Mouse (Mus musculus): ENCODE results near the gene Rabggtb. TPM values are rescaled to one million over a fixed set of nuclear protein-coding genes. Genes with fewer than 3 reads are reported as not detected.
"Not testable (repeated sequence)": the region's sequence is repeated elsewhere in the genome, so short reads cannot be mapped to it uniquely, and the experiment has no call there.

Rabggtb gene
- polyA plus RNA-seq, 1 experiment from 2014 or later, result 47.0 TPM

DNA sequence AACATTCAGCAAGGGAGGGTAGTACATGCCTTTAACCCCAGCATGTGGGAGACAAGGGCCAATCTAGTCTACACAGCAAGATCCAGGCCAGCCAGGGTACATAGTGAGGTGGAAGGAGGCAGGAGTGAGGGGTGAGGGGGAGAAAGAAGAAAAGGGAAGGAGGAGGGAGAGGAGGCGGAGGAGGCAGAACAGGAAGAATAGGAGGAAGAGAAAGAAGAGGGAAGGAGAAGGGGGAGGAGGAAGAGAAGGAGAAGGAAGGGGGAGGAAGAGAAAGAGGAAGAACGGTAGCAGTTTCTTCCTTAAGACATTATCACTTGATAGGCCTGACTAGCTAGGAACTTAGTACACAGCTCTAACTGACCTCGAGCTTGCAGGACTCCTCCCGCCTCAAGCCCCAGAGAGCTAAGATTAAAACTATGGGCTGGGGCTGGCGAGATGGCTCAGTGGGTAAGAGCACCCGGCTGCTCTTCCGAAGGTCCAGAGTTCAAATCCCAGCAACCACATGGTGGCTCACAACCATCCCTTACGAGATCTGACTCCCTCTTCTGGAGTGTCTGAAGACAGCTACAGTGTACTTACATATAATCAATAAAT is 23.5 kb downstream of the Rabggtb start:
- H3K27ac ChIP-seq, result no peak overlapping the region
- 77% methylated on average over 8 of the region's 8 CpGs for WGBS
- H3K4me1 ChIP-seq, result no peaks in the 10 kb centered on the region
- no peak overlapping the region for H3K4me2 ChIP-seq
- H3K9ac ChIP-seq, result no peak overlapping the region
- H3K36me3 ChIP-seq (ENCODE audit: poor library complexity, severe bottlenecking), result no peaks in the 10 kb centered on the region
- no peak for ATAC-seq
- no peak overlapping the region for H3K4me3 ChIP-seq
- no peaks in the 10 kb centered on the region for H3K9me3 ChIP-seq (replicated peaks)
- H3K27me3 ChIP-seq, result no peaks in the 10 kb centered on the region

DNA sequence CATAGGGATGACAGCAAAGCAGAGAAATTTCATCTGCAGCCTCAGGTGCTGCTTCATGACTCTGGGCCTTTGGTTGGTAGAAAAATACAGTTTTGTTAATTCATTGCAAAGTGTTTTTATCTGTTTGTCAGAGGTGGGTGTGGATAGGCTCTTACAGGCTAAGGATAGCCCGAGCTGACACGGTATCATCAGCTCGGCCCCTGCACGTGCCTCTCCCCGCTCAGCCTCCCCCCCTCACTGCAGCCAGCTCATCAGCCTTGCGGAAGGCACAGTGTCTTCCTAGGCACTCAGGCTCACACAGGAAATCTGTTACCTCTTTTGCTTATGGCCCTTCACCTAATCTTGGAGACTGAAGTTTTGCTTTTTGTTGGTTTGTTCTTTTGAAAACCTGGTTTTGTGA is 24.7 kb downstream of the Rabggtb start:
- WGBS, result 83% methylated on average over 6 of the region's 6 CpGs
- Histone ChIP-seq H3K9ac (no peak overlapping the region), H3K36me3 (ENCODE audit: poor library complexity, severe bottlenecking) (no peaks in the 10 kb centered on the region), H3K4me1 (no peaks in the 10 kb centered on the region), H3K9me3 (replicated peaks) (no peaks in the 10 kb centered on the region), H3K27ac (no peak overlapping the region), H3K4me2 (no peak overlapping the region), H3K27me3 (no peaks in the 10 kb centered on the region), H3K4me3 (no peak overlapping the region)
- ATAC-seq, result no peak

DNA sequence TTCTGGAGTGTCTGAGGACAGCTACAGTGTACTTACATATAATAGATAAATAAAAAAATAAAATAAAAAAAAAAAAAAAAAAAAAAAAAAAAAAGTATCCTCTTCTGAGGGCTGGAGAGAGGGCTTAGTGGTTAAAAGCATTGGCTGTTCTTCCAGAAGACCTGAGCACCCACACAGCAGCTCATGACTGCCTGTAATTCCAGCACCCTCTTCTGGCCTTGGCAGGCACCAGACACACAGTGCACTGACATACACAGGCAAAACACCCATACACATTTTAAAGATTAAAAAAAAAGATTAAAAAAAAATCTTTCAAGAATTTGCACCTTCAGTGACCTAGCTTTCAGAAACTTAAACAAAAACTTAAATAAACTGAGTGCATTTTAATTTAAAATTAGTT is 26.5 kb downstream of the Rabggtb start:
- H3K9me3 ChIP-seq (replicated peaks), result no peaks in the 10 kb centered on the region
- H3K4me3 ChIP-seq, result no peak overlapping the region
- H3K27me3 ChIP-seq, result no peaks in the 10 kb centered on the region

DNA sequence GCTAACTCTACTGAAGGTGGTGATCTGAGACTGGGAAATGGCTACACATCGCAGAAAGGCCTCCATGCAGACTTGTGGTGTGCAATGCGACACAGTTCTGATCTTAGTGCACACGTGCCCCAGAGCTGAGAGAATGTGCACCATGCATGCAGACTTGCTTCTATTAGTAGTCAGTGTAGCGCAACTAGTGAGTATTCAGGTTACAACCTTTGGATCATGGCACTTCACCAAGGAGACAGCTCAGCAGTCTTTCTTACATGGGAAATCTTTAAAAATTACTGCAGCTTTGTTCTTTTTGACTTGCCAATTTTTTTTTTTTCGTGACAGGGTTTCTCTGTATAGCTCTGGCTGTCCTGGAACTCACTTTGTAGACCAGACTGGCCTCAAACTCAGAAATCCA is 41.4 kb downstream of the Rabggtb start:
- no peaks in the 10 kb centered on the region for H3K27me3 ChIP-seq
- no peak for ATAC-seq
- no peak overlapping the region for H3K4me3 ChIP-seq
- 89% methylated on average over 5 of the region's 5 CpGs for WGBS
- no peak overlapping the region for H3K27ac ChIP-seq
- no peak overlapping the region for H3K9ac ChIP-seq
- H3K9me3 ChIP-seq (replicated peaks), result no peaks in the 10 kb centered on the region
- H3K36me3 ChIP-seq (ENCODE audit: poor library complexity, severe bottlenecking), result no peaks in the 10 kb centered on the region
- no peak overlapping the region for H3K4me2 ChIP-seq
- no peaks in the 10 kb centered on the region for H3K4me1 ChIP-seq

More for the DNA sequence above, 26.5 kb downstream of the Rabggtb start:
- Histone ChIP-seq H3K36me3 (ENCODE audit: poor library complexity, severe bottlenecking) (no peaks in the 10 kb centered on the region), H3K4me1 (no peaks in the 10 kb centered on the region), H3K27ac (no peak overlapping the region), H3K4me2 (no peak overlapping the region), H3K9ac (no peak overlapping the region)
- ATAC-seq, result no peak

DNA sequence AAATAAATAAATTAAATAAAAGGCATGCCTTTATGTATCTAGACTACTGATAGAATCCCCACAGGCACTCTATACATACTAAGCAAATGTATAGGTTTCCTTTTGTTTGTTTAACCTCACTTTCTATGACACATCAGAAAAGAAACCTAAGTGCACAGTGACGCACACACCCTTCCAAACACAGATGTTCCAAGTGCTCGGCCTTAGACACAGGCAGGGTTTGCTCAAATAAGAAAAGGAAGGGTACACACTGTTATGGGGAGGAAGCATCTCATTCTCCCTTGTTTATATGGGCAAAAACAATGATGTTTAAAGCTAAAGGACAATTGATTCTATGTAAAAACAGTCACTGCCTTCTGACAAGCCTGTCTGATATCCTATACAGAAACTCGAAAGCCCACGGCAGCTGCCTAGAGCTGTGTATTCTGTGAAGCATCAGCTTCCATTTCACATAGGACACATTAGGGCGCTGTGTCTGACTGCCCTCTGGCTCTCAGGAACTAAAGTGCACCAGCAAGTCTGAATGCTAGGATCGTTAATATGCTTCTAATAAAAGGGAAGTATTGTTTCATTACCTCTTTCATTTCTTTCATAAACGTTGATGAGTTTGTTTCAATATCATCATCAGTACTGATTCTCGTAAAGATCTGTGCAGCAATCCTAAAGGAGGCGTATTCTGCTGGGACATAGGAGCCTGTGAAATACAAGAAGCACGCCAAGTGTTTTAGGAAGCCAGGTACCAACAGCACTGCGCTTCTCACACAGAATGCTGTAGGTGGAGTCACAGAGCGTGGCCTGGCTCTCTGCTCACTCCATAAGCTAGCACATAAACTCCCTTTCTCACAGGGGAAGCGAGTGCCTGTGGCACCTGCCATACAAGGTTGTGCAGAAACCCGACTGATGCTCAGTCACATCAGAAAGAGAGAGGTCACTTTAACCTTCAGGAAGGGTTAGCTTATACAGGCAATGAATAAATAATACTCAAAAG is 45.4 kb downstream of the Rabggtb start:
- H3K27ac ChIP-seq, result no peak overlapping the region

DNA sequence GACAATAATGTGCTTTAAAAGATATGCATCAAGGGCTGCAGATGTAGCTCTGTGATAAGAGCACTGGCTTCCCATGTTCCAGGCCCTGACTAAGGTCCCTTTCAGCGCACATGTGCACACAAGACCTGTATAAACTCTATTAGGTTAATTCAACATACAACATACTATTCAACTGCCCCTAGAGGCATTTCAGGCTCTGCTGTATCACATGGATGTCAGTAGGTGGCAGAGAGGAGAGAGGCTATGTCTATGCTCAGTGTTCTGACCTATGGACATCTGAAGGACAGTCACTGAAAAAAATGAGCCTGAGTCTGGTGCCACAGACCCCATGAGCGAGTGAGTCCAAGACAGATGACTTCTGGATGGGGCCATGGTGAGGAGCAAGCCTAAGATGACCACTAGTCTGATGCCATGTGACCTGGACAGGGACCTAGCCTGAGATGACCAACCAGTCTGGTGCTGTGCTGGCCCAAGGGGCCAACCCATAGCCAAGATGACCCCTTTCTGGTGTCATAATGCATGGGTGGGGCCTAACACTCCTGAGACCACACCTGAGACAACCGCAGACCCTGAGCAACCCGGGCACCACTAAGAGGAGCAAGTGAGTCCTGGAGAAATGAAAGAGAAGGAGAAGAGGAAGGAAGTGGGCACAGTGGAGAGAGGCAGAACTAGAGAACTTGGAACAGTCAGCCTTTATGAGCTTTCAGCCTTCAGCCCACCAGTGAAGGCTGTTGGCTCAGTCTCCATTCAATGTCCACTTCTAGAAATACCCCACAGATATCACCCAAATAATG is 48.0 kb downstream of the Rabggtb start:
- no peak overlapping the region for H3K27ac ChIP-seq
- H3K27me3 ChIP-seq, result no peaks in the 10 kb centered on the region
- no peaks in the 10 kb centered on the region for H3K36me3 ChIP-seq (ENCODE audit: poor library complexity, severe bottlenecking)
- H3K4me1 ChIP-seq, result no peaks in the 10 kb centered on the region
- no peak overlapping the region for H3K9ac ChIP-seq
- ATAC-seq, result no peak
- H3K9me3 ChIP-seq (replicated peaks), result no peaks in the 10 kb centered on the region
- no peak overlapping the region for H3K4me3 ChIP-seq
- 91% methylated on average over 4 of the region's 4 CpGs for WGBS
- no peak overlapping the region for H3K4me2 ChIP-seq

More for the DNA sequence above, 45.4 kb downstream of the Rabggtb start:
- Histone ChIP-seq H3K27me3 (no peaks in the 10 kb centered on the region), H3K36me3 (ENCODE audit: poor library complexity, severe bottlenecking) (no peaks in the 10 kb centered on the region), H3K9me3 (replicated peaks) (no peaks in the 10 kb centered on the region), H3K4me1 (no peaks in the 10 kb centered on the region), H3K9ac (no peak overlapping the region), H3K4me3 (no peak overlapping the region), H3K4me2 (no peak overlapping the region)
- 62% methylated on average over 14 of the region's 14 CpGs for WGBS
- ATAC-seq, result no peak

DNA sequence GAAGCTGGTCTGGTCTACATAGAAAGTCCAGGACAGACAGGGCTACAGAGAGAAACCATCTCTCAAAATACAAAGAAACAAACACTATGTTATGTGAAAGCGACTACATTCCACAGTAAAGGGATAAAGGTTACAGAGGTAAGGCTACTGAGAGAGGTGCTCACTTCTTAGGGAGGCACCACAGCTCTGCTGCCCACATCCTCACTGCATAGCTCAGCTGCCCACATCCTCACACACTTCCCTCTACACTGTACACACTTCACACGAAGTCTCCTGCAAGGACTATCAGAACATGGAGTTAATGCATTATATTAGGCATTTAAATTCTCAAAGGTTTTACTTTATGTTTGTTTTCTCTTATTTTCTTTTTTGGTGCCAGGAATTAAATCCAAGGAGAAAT is 49.0 kb downstream of the Rabggtb start:
- H3K27me3 ChIP-seq, result no peaks in the 10 kb centered on the region
- 78% methylated on average over 2 of the region's 2 CpGs for WGBS

DNA sequence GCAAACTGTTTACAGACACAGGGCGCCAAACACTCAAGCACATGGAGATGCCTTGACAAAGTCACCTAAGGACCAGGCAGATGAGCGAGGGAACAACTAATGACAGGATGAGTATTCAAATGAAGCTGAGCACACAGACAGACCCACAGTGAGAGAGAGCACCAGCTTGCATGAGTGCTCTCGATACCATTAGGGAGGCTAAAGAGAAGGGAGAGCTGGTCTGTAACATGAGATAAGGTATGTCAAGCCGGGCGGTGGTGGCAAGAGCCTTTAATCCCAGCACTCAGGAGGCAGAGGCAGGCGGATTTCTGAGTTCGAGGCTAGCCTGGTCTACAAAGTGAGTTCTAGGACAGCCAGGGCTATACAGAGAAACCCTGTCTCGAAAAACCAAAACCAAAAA is 52.4 kb downstream of the Rabggtb start:
- not testable (repeated sequence) for H3K4me2 ChIP-seq; ATAC-seq; H3K9ac ChIP-seq; H3K4me3 ChIP-seq; H3K27ac ChIP-seq; H3K36me3 ChIP-seq (ENCODE audit: poor library complexity, severe bottlenecking); H3K9me3 ChIP-seq (replicated peaks); H3K4me1 ChIP-seq; H3K27me3 ChIP-seq
- 89% methylated on average over 8 of the region's 8 CpGs for WGBS

More for the DNA sequence above, 49.0 kb downstream of the Rabggtb start:
- Histone ChIP-seq H3K27ac (no peak overlapping the region), H3K9ac (no peak overlapping the region), H3K4me1 (no peaks in the 10 kb centered on the region), H3K9me3 (replicated peaks) (no peaks in the 10 kb centered on the region), H3K36me3 (ENCODE audit: poor library complexity, severe bottlenecking) (no peaks in the 10 kb centered on the region), H3K4me2 (no peak overlapping the region), H3K4me3 (no peak overlapping the region)
- ATAC-seq, result no peak

DNA sequence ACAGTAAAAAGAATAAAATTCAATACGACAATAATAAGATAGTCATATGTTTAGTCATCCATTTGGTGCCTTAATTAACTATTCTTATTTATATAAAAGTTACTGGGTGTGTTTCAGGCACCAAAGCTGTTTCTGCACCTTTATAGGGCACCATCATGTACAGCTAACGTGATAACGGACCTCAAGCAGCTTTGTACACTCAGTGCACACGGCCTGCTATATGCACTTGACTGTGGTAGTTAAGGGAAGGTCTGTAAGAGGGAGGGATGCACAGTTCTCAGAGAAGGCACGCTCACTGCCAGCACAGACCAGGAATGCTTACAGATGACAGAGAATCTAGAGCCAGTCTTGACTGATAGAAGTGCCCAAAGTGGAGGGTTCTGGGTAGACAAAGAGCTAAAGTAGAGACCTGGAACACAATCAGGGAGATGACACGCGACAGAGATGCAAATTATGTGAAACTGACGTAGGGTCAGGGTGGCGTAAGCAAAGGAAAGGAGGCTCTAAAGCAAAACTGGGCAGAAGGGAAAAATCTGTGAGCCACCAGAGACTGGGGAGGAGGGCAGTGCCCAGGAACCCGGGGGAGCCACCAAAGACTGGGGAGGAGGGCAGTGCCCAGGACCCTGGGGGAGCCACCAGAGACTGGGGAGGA is 54.3 kb downstream of the Rabggtb start:
- ATAC-seq, result no peak
- H3K9ac ChIP-seq, result no peak overlapping the region
- WGBS, result 83% methylated on average over 10 of the region's 10 CpGs

More for the DNA sequence above, 54.3 kb downstream of the Rabggtb start:
- H3K27ac ChIP-seq, result no peak overlapping the region
- no peaks in the 10 kb centered on the region for H3K4me1 ChIP-seq
- H3K9me3 ChIP-seq (replicated peaks), result no peaks in the 10 kb centered on the region
- no peak overlapping the region for H3K4me2 ChIP-seq
- no peak overlapping the region for H3K4me3 ChIP-seq
- H3K36me3 ChIP-seq (ENCODE audit: poor library complexity, severe bottlenecking), result no peaks in the 10 kb centered on the region
- H3K27me3 ChIP-seq, result no peaks in the 10 kb centered on the region

Measured in forebrain, embryonic 13.5 days (tissue).